Mouse (Mus musculus): ENCODE results near the gene Gm42417. TPM values are rescaled to one million over a fixed set of nuclear protein-coding genes. Genes with fewer than 3 reads are reported as not detected.
"Not testable (repeated sequence)": the region's sequence is repeated elsewhere in the genome, so short reads cannot be mapped to it uniquely, and the experiment has no call there.

The Gm42417 gene
- total RNA-seq, 2 experiments from 2014 or later: not detected

GRCm38 (mm10) chr1:36548771-36549170 lies 9.5 kb upstream of the Gm42417 start:
- intact Hi-C loops (cut with DNase I): loop anchor here (5.0 kb wide), 1 partner anchor 144 kb away; the partner anchor contains the start of gene Cox5b

GRCm38 (mm10) chr1:36547981-36548598 lies 8.9 kb upstream of the Gm42417 start:
- peak; percentile 66 for DNase-seq
- intact Hi-C loops (cut with DNase I): loop anchor here (5.0 kb wide), 1 partner anchor 144 kb away; the partner anchor contains the start of gene Cox5b

More at GRCm38 (mm10) chr1:36548771-36549170, 9.5 kb upstream of the Gm42417 start:
- no peak for DNase-seq

GRCm38 (mm10) chr1:36546888-36547471 lies 7.8 kb upstream of the Gm42417 start, which contains the start of gene Ankrd39:
Ankrd39 (minus strand) TSS chr1:36547445.
- peak; percentile 99 for DNase-seq
- intact Hi-C loops (cut with DNase I): loop anchor here (5.0 kb wide), 1 partner anchor 145 kb away; the partner anchor contains the start of gene Cox5b

GRCm38 (mm10) chr1:36545845-36546600 lies 6.8 kb upstream of the Gm42417 start:
- intact Hi-C loops (cut with DNase I): loop anchor here (5.0 kb wide), 1 partner anchor 146 kb away; the partner anchor contains the start of gene Cox5b
- DNase-seq: no peak

- intact Hi-C loops (cut with DNase I): loop anchor here (5.0 kb wide), 1 partner anchor 147 kb away; the partner anchor contains the start of gene Cox5b
- no peak for DNase-seq
Measured at GRCm38 (mm10) chr1:36545382-36545781, 6.2 kb upstream of the Gm42417 start.

- DNase-seq: no peak
- intact Hi-C loops (cut with DNase I): no loop called here
Measured at GRCm38 (mm10) chr1:36542925-36543324, 3.7 kb upstream of the Gm42417 start.

- intact Hi-C loops (cut with DNase I): no loop called here
- DNase-seq: peak; percentile 64
Measured at GRCm38 (mm10) chr1:36541844-36542243, 2.6 kb upstream of the Gm42417 start.

- intact Hi-C loops (cut with DNase I): no loop called here
- DNase-seq: no peak
Measured at GRCm38 (mm10) chr1:36540807-36541206, 1.6 kb upstream of the Gm42417 start.

GRCm38 (mm10) chr1:36540132-36540531 lies 903 bp upstream of the Gm42417 start:
- intact Hi-C loops (cut with DNase I): no loop called here
- DNase-seq: no peak

GRCm38 (mm10) chr1:36538727-36539126 lies 502 bp downstream of the Gm42417 start:
- intact Hi-C loops (cut with DNase I): no loop called here
- DNase-seq: no peak

GRCm38 (mm10) chr1:36536783-36537182 lies 2.4 kb downstream of the Gm42417 start, which contains the start of gene Ankrd23:
Ankrd23 (minus strand) TSS chr1:36536883.
- intact Hi-C loops (cut with DNase I); DNase-seq: not testable (repeated sequence)

GRCm38 (mm10) chr1:36536397-36536728 lies 2.9 kb downstream of the Gm42417 start:
- intact Hi-C loops (cut with DNase I): no loop called here
- DNase-seq: no peak

- intact Hi-C loops (cut with DNase I): no loop called here
- DNase-seq: peak; percentile 82
Measured at GRCm38 (mm10) chr1:36535477-36536396, 3.5 kb downstream of the Gm42417 start.

- intact Hi-C loops (cut with DNase I): no loop called here
- DNase-seq: no peak
Measured at GRCm38 (mm10) chr1:36534595-36535058, 4.6 kb downstream of the Gm42417 start.

- intact Hi-C loops (cut with DNase I): no loop called here
- no peak for DNase-seq
Measured at GRCm38 (mm10) chr1:36533546-36533945, 5.7 kb downstream of the Gm42417 start.

GRCm38 (mm10) chr1:36531461-36531860 lies 7.8 kb downstream of the Gm42417 start:
- intact Hi-C loops (cut with DNase I): no loop called here
- no peak for DNase-seq

GRCm38 (mm10) chr1:36530962-36531361 lies 8.3 kb downstream of the Gm42417 start:
- DNase-seq: no peak
- intact Hi-C loops (cut with DNase I): no loop called here

- intact Hi-C loops (cut with DNase I): no loop called here
Measured at GRCm38 (mm10) chr1:36530485-36530884, 8.7 kb downstream of the Gm42417 start.

GRCm38 (mm10) chr1:36529875-36530274 lies 9.4 kb downstream of the Gm42417 start:
- DNase-seq: no peak
- intact Hi-C loops (cut with DNase I): no loop called here

More at GRCm38 (mm10) chr1:36530485-36530884, 8.7 kb downstream of the Gm42417 start:
- DNase-seq: no peak

GRCm38 (mm10) chr1:36529274-36529673 lies 10.0 kb downstream of the Gm42417 start:
- DNase-seq: no peak
- intact Hi-C loops (cut with DNase I): no loop called here
